Mouse (Mus musculus) heart, adult 18-20 months (tissue): ENCODE measurements around the gene Hist2h2be. TPM values are rescaled to one million over a fixed set of nuclear protein-coding genes. Genes with fewer than 3 reads are reported as not detected.
"Not testable (repeated sequence)": the region's sequence is repeated elsewhere in the genome, so short reads cannot be mapped to it uniquely, and the experiment has no call there.

Experiments
- DNase-seq, 2 experiments: peaks; one replicate each; pipeline ENCODE4 v3.0.0; 2021 to 2022; ENCODE audit warnings: mixed read lengths in 1 of 2
- microRNA-seq, 2 experiments: library from miRNA; unstranded; fragments of <30 nt; microRNA quantifications; one replicate each; pipeline ENCODE4 v1.2.0; 2022
- total RNA-seq, 2 experiments: library from RNA; stranded (reverse); gene quantifications; 2 replicates each; pipeline ENCODE4 v1.2.3; 2021

Gene Hist2h2be
- total RNA-seq, 2 experiments from 2014 or later: 7.9 to 8.4 TPM

GRCm38 (mm10) chr3:96262979-96263550, 42.1 kb downstream of the Hist2h2be start, which contains the start of gene Hist2h4:
TSS of gene Hist2h4 (minus strand) at chr3:96263311.
- DNase-seq: peak; percentile 98 to 99

GRCm38 (mm10) chr3:96263558-96264403, 42.9 kb downstream of the Hist2h2be start:
- peak in 1 of 2 experiments; percentile 82 for DNase-seq

GRCm38 (mm10) chr3:96264404-96264949, 43.6 kb downstream of the Hist2h2be start:
- DNase-seq: peak in 1 of 2 experiments; percentile 38

GRCm38 (mm10) chr3:96266132-96266710, 45.3 kb downstream of the Hist2h2be start:
- no peak for DNase-seq

GRCm38 (mm10) chr3:96267541-96267940, 46.6 kb downstream of the Hist2h2be start:
- no peak for DNase-seq

GRCm38 (mm10) chr3:96268051-96268775, 47.3 kb downstream of the Hist2h2be start, which contains the start of gene Hist2h3b:
TSS of gene Hist2h3b (plus strand) at chr3:96268654.
- peak; percentile 85 to 89 for DNase-seq

GRCm38 (mm10) chr3:96268776-96269378, 48.0 kb downstream of the Hist2h2be start:
- not testable (repeated sequence) for DNase-seq

- peak; percentile 94 to 97 for DNase-seq
Measured at GRCm38 (mm10) chr3:96269511-96270474, 48.9 kb downstream of the Hist2h2be start, which contains the start of gene Hist2h2bb. TSS of gene Hist2h2bb (plus strand) at chr3:96269752.

Small RNAs within 50 kb of the gene (microRNA-seq; reads per million reads assigned to microRNA genes)
- gene Gm44492 (0 reads per million in 2 experiments), gene Gm47311 (0 reads per million in 2 experiments), gene Gm47313 (0 reads per million in 2 experiments)

Other genes with a start within 250 kb of the Hist2h2be start
- 10 to 100 TPM; 64.7 to 68.2 TPM for gene Plekho1, start 225.1 kb upstream of the Hist2h2be start, total RNA-seq
- 10 to 100 TPM; 22.5 to 27.1 TPM for gene Vps45, start 162.7 kb upstream of the Hist2h2be start, total RNA-seq
- 10 to 100 TPM; 50.3 to 57.4 TPM for gene Otud7b, start 116.6 kb upstream of the Hist2h2be start, total RNA-seq
- gene Mtmr11, start 59.1 kb upstream of the Hist2h2be start, total RNA-seq: 1 to 10 TPM; 1.7 to 3.4 TPM
- 10 to 100 TPM; 15.4 to 18.7 TPM for gene Sf3b4, start 48.8 kb upstream of the Hist2h2be start, total RNA-seq
- gene Sv2a, start 40.0 kb upstream of the Hist2h2be start, total RNA-seq: 1 to 10 TPM; 1.8 to 2.1 TPM
- 10 to 100 TPM; 28.1 to 34.4 TPM for gene Bola1, start 1.4 kb upstream of the Hist2h2be start, total RNA-seq
- 1 to 10 TPM; 1.8 to 1.9 TPM for gene Hist2h2ab, start 1.3 kb upstream of the Hist2h2be start, total RNA-seq
- gene Hist2h2ac, start 239 bp upstream of the Hist2h2be start, total RNA-seq: 10 to 100 TPM; 18.4 to 22.1 TPM
- gene Hist2h3c2, start 18.0 kb downstream of the Hist2h2be start, total RNA-seq: 1 to 10 TPM; 4.0 to 9.0 TPM
- 100 to 1,000 TPM; 189 to 197 TPM for gene Hist2h2aa2, start 19.2 kb downstream of the Hist2h2be start, total RNA-seq
- 10 to 100 TPM in 1 of 2 experiments, 1 to 10 TPM in 1; 9.3 to 14.7 TPM for gene Hist2h2aa1, start 24.4 kb downstream of the Hist2h2be start, total RNA-seq
- gene Hist2h3c1, start 25.6 kb downstream of the Hist2h2be start, total RNA-seq: not detected
- 10 to 100 TPM; 12.0 to 13.7 TPM for gene Hist2h4, start 42.2 kb downstream of the Hist2h2be start, total RNA-seq
- 10 to 100 TPM; 16.8 to 21.7 TPM for gene Hist2h3b, start 47.5 kb downstream of the Hist2h2be start, total RNA-seq
- gene Hist2h2bb, start 48.6 kb downstream of the Hist2h2be start, total RNA-seq: 10 to 100 TPM; 30.7 to 37.2 TPM
- 1 to 10 TPM in 1 of 2 experiments, under 1 TPM in 1; 0.39 to 1.1 TPM for gene Fcgr1, start 72.8 kb downstream of the Hist2h2be start, total RNA-seq
- not detected for gene BC107364, start 231.2 kb downstream of the Hist2h2be start, total RNA-seq